Mouse (Mus musculus) gastrocnemius, adult 18-20 months (tissue): ENCODE results near the gene Ctf2. TPM values are rescaled to one million over a fixed set of nuclear protein-coding genes. Genes with fewer than 3 reads are reported as not detected.
"Not testable (repeated sequence)": the region's sequence is repeated elsewhere in the genome, so short reads cannot be mapped to it uniquely, and the experiment has no call there.

Source experiments
- DNase-seq: peaks from one replicate; pipeline ENCODE4 v3.0.0; 2021; ENCODE audit warnings: low spot score
- long read RNA-seq, 2 experiments: library from polyadenylated mRNA; stranded (forward); transcript quantifications; one replicate each; pipeline ENCODE4 v2.0.0; 2021
- total RNA-seq, 2 experiments: library from RNA; stranded (reverse); gene quantifications; 2 replicates each; pipeline ENCODE4 v1.2.3; 2021

Gene Ctf2
- not detected for total RNA-seq
- long read RNA-seq, experiment 1: 0 reads
- long read RNA-seq, experiment 2: 0 reads

DNA sequence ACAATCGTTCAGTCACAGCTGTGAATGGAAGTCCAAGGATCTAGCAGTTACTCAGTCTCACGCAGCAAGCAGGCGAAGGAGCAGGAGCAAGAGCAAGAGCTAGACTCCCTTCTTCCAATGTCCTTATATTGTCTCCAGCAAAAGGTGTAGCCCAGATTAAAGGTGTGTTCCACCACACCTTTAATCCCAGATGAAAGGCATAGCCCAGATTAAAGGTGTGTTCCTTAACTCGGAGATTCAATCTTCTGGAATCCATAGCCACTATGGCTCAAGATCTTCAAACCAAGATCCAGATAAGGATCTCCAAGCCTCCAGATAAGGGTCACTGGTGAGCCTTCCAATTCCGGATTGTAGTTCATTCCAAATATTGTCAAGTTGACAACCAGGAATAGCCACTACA lies at the start of gene Ctf2:
Gene Ctf2 (minus strand): TSS at position 101 of the 400 bp plus-strand sequence.
- DNase-seq: not testable (repeated sequence)

DNA sequence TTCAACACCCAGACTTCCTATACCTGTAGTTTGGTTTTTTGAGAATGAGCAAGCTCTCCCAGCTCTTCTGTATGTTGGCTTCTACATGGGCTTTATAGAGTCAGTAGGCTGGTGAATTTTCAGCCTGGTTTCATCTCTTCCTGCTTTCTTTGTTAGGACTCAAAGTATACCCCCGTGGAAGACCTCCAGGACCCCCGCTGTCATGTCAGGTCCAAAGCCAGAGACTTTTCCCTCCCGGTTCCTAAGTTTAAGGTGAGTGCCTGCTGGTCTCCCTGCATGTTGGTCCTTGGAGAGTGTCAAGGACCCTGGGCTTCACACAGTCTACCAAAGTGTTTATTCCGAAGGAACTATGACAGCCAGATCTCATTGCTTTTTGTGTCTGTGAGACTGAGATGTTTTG lies 46.4 kb upstream of the Ctf2 start:
- DNase-seq: no peak

DNA sequence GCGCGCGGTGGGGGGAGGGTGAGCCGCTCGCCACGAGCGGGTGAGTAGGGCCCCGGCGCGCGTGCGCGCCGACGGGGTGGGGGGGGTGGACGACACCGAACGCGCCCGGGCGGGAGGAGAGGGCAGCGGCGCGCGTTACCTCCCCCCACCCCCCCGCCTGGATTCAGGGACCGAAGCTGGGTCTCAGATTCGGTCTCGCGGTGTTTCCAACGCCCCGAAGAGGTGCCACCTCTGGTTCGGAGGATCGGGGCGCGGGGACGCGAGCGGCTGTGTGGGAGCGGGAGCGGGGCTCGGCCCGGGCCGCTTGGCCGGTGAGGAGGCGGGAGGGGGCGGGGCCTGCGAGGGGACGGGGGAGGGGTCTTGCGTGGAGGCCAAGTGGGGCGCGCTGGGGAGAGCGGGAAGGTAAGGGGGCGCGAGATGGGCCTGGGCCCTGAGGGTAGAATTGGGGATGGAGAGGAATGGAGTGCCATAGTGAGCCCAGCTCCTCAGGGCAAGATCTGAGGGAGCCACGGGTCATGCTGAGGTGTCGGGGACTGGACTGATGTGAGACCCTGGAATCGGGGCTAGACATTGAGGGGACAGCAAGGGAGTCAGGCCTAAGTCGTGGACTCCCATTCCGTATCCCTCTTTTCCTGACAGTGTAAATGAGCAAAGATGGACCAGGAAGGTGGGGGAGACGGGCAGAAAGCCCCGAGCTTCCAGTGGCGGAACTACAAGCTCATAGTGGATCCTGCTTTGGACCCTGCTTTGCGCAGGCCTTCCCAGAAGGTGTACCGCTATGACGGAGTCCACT lies 45.7 kb upstream of the Ctf2 start:
- peak; percentile 52 for DNase-seq

DNA sequence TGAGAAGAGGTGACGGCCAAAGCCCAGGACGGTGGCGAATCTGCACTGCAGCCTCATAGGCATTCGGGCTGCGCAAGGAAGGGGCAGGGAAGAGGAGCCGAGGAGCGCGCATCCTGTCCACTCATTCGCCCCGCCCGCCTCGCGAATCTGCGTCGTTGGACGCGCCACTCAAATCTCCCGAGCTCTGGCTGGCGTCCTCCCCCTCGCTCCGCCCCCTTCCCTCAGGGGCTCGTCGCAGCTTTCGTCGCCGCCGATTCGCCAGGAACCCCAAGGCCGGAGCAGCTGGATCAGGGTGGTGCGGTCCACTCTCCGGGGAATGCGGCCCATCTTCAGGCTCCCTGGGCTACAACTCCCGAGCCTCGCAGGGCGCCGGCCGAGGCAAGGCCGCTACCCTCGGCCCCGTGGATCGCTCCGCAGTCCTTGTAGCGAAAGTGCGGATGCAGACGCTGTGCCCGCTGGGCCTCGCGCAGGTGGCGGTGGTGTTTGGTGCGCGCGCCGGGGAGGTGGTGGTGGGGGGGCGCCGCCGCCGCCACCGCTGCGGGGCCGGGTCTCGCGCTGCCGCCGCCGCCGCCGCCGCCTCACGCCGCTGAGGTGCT lies 45.0 kb upstream of the Ctf2 start:
- DNase-seq: peak; percentile 96

DNA sequence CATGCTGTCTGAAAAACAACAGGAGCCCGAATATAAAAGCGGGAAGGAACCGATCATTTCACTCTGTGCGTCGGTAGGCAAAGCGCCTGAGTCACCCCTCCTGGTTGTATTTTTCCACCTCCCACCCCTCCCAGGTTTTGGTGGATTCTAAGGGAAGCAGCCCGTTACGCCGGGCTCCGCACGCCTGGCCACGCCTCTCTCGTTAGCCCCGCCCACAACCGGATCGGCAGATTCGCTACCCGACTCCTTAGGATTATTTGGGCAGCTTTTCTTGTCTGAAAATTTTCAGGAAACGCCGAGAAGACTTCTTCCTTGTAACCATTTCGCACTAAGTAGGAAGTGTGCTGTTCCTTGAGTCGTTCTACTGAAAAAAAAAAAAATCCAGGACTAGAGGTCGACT lies 44.5 kb upstream of the Ctf2 start, which contains the start of gene Setd1a:
Gene Setd1a (plus strand): TSS at position 245 of the 400 bp plus-strand sequence.
- peak; percentile 89 for DNase-seq

DNA sequence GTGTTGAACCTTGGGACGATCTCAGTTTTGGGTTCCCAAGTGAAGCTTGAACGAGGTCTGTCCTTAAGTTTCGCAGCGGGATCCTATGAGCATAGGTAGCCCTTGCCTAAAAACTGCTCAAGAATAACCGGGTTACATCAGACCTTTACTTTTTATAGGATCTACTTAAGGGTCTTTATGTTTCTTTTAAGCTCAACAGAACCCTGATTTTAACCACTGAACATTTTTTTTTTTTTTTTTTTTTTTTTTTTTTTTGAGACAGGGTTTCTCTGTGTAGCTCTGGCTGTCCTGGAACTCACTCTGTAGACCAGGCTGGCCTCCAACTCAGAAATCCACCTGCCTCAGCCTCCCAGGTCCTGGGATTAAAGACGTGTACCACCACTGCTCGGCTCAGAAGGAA lies 43.9 kb upstream of the Ctf2 start:
- DNase-seq: not testable (repeated sequence)

DNA sequence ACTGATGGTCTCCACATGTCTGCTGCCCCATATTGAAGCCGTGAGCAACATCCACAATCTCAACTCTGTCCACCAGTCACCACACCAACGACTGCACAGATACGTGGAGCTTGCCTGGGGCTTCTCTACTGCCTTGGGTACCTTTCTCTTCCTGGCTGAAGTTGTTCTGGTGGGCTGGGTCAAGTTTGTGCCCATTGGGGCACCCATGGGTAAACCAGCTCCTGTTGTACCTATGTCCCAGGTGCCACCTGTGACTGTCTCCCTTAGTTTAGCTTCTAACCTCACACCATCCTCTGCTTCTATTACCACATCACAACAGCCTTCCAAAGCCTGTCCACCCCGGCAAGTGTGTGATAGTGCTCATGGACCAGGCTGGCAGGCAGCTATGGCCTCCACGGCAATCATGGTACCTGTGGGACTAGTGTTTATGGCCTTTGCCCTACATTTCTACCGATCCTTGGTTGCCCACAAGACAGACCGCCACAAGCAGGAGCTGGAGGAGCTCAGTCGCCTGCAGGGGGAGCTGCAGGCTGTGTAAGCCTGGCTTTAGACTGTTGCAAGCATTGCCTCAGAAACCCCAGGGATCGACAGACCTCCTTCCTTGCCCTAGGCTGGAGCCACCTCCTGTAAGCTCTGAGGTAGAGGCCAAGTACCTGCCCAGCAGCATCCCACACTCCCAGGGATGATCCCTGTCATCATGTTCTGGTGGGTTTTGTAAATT lies 41.9 kb upstream of the Ctf2 start:
- DNase-seq: peak; percentile 53

DNA sequence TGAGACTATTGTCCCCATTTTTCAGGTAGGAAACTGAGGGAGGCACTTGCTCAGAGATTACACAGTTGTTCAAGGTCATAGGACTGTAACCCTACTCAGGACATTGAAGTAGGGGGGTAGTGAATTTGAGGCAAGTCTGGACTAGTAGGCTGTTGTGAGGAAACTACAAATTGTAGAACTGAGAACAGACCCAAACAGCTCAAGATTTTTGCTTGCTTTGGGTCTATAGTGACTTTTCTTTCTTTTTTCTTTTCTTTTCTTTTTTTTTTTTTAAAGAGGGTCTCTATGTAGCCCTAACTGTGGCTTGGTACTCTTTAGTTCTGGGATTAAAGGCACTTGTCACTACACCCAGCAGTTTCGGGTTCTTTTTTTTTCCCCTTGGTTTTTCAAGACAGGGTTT lies 40.6 kb upstream of the Ctf2 start:
- DNase-seq: no peak

DNA sequence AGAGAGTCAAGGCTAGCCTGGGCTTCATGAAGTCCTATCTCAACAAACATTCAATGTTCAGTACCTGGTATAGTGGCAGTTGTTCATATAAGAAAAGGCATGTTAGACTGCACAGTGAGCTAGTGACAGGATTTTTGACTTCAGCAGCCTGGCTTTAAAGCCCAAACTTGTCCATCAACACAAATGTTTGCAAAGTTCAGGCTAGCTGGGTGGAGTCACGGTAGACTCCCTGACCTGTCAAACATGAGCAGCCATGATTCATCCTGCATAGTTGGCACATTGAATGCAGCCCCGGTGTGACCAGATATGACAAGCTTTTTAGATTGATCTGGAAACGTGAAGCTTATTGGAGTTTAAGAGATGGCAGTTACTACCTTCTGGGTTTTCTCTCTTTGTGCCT lies 40.1 kb upstream of the Ctf2 start:
- no peak for DNase-seq

DNA sequence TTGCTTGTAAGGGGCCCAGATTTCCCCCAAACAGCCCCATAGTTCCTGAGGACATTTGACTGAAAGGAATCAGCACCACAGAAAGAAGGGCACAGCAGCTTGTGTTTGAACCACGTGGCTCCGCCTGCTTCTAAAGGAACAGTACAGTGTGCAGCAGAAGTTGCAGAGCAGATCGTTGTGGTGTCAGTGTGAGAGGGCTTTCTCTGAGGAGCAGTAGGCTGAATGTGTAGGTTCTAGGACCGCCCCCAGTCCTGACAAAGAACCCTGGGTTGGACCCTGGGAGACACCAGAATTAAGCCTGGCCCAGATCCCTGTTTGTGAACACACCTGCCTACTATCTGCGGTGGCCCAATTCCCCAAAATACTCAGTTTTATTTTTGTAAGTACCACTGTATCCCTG lies 39.3 kb upstream of the Ctf2 start:
- no peak for DNase-seq

DNA sequence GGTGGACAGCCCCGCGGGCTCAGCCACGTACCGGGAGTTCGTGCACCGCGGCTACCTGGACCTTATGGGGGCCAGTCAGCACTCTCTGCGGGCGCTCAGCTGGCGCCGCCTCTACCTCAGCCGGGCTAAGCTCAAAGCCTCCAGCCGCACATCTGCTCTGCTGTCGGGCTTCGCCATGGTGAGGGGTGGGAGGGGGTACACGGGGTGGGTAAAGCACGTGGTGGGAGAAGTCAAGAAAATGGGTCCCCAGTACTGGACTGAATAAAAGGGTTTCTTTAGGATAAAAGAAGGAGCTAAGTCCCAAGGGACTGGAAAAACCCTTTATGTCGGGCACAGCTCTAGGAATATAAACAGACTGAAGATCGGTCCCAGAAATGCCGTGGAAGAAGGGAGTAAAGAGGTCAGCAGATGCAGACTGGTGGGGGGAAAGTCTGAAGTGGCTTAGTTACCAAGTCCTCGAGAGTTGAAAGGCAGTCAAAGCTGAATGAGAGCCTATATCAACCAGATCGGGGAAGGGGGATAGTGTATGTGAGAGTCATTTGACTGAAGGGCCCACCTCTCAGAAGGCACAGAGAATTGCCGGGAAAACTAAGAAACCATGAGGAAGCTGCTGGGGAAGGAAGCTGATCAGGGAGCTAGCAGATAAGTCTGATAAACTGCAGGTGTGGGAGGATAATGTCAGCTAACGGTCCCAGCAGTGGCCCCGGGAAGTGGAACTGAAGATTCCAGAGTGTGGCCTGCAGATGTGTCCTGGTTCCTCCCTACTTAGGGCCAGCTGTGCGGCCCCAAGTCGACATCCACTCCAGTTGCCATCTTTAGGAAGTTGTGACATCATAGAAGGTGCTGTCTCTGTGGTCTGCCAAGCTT lies 38.3 kb upstream of the Ctf2 start:
- DNase-seq: no peak

DNA sequence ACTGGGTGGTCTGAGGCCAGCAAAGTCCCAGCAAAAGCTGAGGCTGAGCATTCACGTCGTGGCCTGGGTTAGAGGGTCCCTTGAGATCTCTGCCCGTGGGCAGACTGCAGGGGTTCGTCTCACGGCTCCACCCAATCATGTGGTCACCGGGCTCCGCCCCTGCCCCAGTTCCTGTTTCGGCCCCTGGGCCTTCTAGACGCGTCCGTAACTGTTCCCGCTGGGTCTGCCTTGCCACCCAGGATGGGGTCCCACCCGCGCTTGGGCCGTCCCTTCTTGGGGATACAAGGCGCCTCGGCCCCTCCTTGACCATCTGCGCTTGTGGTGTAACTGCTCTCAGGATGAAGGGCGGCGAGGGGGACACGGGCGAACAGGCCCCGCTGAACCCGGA lies 37.7 kb upstream of the Ctf2 start, which contains the start of gene Orai3:
Gene Orai3 (plus strand): TSS at position 165 of the 388 bp plus-strand sequence.
- DNase-seq: peak; percentile 90

DNA sequence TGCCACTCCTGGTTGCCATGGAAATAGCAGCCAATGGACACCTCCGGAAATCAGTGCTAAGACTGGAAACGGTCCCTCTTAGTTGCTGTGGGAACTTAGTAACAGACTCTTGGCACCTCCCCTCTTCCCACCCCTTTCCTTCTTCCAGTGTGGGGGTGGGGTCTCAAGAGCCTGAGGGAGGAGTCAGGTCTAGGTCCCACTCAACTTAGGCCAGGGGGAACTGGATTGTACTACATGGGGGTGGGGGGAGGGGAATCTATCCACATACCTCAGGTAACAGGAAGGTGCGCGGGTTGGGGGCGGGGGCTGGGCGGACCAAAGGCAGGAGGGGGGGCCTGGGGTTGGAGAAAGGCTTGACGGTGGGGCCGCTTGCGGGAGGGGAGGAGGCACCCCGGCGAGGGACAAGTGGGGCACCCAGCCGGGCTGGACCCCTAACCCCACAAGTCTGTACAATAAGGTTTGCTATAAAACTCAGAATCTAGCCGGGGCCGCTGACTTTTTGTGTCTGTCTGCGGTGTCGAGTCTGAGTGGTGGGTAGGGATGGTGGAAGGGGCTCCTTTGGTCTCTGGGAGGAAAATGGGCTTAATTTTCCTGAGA lies 37.1 kb upstream of the Ctf2 start:
- peak; percentile 96 for DNase-seq

DNA sequence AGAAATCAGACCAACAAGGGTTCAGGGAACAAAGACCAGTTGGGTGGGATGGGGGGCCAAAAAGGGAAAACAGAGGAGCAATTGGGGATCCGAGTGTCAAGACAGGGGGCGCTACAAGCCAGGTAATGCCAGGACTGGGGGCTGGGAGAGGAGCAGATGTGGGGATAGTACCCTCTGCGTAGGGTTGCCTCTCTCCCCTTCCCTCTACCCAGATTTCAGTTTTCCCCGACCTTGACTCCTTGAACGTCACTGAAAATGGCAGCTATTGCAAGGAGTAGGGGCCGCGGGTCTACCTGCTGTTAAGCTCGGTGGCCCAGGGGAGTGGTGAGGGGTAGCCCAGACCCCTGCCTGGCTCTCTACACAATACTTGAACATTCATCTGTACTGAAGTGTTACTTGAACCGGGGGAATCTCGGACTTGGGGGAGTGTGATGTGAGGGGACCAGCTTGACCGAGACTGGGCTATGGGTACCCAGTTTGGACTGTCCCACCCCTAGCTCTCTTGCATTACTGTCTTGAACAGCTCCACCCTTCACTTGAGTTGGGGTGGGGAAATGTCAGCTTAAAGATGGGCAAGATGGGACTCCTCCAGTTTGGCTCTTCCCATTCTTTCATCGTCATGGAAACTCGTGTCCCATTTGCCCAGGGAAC lies 36.5 kb upstream of the Ctf2 start:
- no peak for DNase-seq

DNA sequence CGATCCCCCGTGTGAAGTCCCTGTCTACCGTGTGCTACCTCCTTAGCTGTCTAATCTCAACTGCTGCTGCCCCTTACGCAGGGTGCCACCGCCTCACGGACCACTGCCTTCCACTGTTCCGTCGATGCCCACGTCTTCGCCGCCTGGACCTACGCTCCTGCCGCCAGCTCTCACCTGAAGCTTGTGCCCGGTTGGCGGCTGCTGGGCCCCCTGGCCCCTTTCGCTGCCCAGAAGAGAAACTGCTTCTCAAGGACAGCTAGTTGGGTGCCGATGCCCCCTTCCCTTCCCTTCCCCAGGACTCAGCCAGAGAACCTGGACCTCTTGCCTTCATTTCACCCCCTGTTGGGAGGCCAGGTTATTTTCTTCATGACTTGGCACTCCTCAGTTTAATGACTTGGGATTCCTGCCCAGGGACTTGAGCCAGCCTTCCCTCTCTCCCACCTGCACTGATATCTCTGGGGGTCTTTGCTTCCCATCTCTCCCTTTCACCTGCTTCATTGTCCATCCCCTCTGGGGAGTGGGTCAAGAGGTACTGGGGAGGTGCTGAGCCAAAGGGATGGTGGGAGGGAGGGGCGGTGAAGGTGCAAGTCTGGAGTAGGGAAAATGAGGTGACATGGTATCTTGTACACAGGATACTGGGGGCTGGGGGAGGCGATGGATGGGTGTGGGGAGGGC lies 35.8 kb upstream of the Ctf2 start:
- DNase-seq: no peak

DNA sequence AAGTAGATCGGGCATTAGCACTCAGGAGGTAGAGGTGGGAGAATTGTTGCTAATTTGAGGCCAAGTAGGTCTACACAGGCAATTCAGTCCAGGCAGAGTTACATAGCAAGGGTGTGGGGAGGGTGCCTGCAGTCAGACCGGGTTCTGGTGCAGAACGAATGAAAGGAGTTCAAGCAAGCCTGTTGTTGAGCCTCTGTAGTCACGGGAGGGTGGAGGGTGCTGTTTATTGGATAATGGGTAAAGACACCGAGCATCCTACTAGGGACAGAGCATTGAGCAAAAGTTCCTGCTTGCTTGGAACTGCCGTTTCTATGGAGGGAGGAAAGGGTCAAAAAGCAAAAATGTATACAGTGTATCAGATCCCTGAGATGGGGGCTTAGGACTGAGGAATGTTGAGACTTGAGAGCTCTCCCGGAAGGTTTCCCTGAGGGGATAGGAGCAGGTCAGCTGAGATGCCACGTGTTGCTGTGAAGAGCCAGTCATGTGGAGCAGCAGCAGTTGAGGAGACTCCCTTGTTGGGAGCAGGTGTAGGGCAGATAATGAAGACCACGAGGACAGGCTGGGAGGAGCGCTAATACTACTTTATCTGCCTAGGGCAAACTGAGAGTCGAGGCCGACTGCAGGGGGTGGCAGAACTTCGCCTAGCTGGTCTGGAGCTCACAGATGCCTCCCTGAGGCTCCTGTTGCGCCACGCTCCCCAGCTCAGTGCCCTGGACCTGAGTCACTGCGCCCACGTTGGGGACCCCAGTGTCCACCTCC lies 35.1 kb upstream of the Ctf2 start:
- DNase-seq: no peak

DNA sequence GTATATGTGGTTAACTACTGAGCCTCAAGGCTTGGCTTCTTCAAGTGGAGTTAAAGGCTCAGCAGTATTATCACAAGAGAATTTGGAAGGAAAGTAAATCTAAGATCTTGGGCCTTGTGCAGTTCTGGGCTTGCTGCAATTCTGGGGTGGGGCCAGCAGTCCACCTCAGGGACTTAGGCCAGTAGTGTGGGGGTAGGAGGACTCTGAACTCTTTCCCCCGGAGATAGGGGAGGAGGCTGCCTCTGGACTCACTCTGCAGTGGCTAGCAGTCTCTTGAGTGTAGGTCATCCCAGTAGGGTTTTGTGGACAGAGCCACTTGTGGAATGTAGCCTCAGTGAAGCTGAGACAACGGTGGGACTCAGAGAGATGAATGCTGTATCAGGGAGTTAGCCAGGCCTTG lies 33.8 kb upstream of the Ctf2 start:
- no peak for DNase-seq

DNA sequence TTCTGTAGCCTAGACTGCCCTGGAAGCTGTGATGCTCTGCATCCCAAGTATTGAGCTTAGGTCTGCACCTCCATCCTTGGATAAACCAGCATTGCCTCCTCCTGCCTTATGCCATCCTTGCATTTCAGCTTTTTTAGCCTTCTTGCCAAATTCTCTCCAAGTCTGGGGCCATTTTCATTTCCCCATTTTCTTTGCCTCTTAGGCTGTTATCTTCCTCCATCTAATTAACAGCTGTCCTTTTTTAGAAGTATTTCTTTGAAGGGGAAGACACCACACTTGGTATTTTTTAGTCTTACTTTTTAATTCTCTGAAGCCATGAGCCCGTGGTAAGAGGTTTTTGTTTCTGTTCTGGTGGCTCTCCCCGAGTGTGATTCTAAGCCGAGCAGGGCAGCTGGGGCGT lies 31.7 kb upstream of the Ctf2 start:
- no peak for DNase-seq

DNA sequence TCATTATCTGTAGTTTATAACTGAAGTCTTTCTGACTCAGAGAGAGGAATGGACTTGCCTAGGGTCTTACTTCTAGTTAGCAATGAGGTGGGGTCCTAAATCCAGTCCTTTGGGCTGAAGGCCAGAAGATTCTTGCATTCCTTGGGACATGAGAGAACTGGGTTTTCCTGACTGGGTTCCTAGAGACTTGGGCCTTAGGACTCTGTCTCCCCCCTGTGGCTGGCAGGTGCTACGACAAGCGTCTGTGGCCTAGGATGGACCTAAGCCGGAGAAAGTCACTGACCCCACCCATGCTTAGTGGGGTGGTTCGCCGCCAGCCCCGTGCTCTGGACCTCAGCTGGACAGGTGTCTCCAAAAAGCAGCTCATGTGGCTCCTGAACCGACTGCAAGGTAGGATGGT lies 29.1 kb upstream of the Ctf2 start:
- peak; percentile 82 for DNase-seq
